In the genomic region with DNA sequence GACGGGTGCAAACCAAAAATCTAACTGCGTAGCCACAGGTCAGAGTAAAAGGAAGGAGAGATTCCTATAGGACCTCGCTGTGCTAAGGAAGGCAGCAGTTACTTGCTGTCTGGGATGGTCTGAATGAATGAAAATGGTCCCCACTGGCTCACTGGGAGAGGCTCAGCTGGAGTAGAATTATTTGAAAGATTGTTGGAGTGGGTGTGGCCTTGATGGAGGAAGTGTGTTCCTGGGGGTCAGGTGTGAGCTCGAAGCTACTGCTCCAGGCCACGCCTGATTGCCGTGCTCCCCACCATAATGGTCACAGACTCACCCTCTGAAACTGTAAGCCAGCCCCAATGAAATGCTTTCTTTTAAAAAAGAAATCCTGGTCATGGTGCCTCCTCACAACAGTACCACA, we compare ENCODE assay signal across 22 mouse cellular contexts. TPM values are rescaled to one million over a fixed set of nuclear protein-coding genes. Genes with fewer than 3 reads are reported as not detected.
A peak's percentile ranks its signal among the peaks of the same experiment; 100 is the strongest.
DNase-seq lines count a peak whose midpoint lies in the region; ATAC-seq and TF ChIP-seq lines count a peak whose summit lies in the region.
"Had no signal": no experiment of that assay in that cellular context is flagged by ENCODE, and none has a peak within 500 bp of the region (broad histone marks: within the 10 kb centered on the region; RNA-seq: fewer than 3 reads in every experiment).

No protein-coding gene starts in this region.

- H3K27me3 ChIP-seq in intestine, embryonic 15.5 days (replicated peaks) = no peaks in the 10 kb centered on the region
- no peaks in the 10 kb centered on the region for H3K27me3 ChIP-seq in intestine, postnatal 0 days (replicated peaks; ENCODE audit: control insufficient read depth, insufficient read depth, low read length)
- no peaks in the 10 kb centered on the region for H3K27me3 ChIP-seq in stomach, embryonic 15.5 days (replicated peaks)
- H3K27me3 ChIP-seq in heart, embryonic 11.5 days (ENCODE audit: control insufficient read depth, insufficient read depth, low read length) = no peaks in the 10 kb centered on the region
- H3K27me3 ChIP-seq in midbrain, embryonic 14.5 days (ENCODE audit: control insufficient read depth, insufficient read depth, low read length) = no peaks in the 10 kb centered on the region
- H3K27me3 ChIP-seq: embryonic facial prominence, embryonic 15.5 days; heart, embryonic 12.5 days; liver, embryonic 12.5 days had no signal

- 0 out of 2 replicates have a peak, but pooled peaks cover 4% of the 10 kb centered on the region for H3K36me3 ChIP-seq in intestine, embryonic 15.5 days
- 0 out of 2 replicates have a peak, but pooled peaks cover 7% of the 10 kb centered on the region for H3K36me3 ChIP-seq in intestine, postnatal 0 days (ENCODE audit: control insufficient read depth, insufficient read depth)
- peaks cover 12% of the 10 kb centered on the region; the same call in 1 of the 2 replicates for H3K36me3 ChIP-seq in stomach, embryonic 15.5 days
- H3K36me3 ChIP-seq in heart, embryonic 11.5 days (ENCODE audit: control insufficient read depth, insufficient read depth, low read length) = peaks cover 17% of the 10 kb centered on the region
- peaks cover 29% of the 10 kb centered on the region for H3K36me3 ChIP-seq in midbrain, embryonic 14.5 days (ENCODE audit: control insufficient read depth, insufficient read depth, low read length)

- DNase-seq in A20 (ENCODE audit: low read depth, low spot score) (peak; percentile 38), R1 (ENCODE audit: low read depth, low spot score) (peak; percentile 82)
- DNase-seq in midbrain, embryonic 14.5 days = no peak
- DNase-seq: adrenal gland, postnatal 14 days; cerebellum, adult 2 months; gastrocnemius, postnatal 10 days; heart, postnatal 10 days; kidney, adult 11 months; lung, adult 18-20 months; lung, postnatal 10 days; thymus, postnatal 25 days had no signal

- peaks cover 16% of the 10 kb centered on the region for H3K4me1 ChIP-seq in intestine, embryonic 15.5 days (replicated peaks)
- H3K4me1 ChIP-seq in intestine, postnatal 0 days (replicated peaks; ENCODE audit: control insufficient read depth, insufficient read depth, low read length) = no peaks in the 10 kb centered on the region; the same call in 1 of the 2 replicates
- peaks cover 30% of the 10 kb centered on the region for H3K4me1 ChIP-seq in stomach, embryonic 15.5 days
- H3K4me1 ChIP-seq in heart, embryonic 11.5 days (ENCODE audit: control insufficient read depth, insufficient read depth, low read length) = peaks cover 17% of the 10 kb centered on the region; the same call in 1 of the 2 replicates
- no peaks in the 10 kb centered on the region for H3K4me1 ChIP-seq in midbrain, embryonic 14.5 days (ENCODE audit: control insufficient read depth, insufficient read depth, low read length)

- H3K4me2 ChIP-seq in intestine, embryonic 15.5 days (replicated peaks) = no peak overlapping the region
- H3K4me2 ChIP-seq in intestine, postnatal 0 days (replicated peaks; ENCODE audit: low read depth) = no peak overlapping the region
- no peak overlapping the region for H3K4me2 ChIP-seq in stomach, embryonic 15.5 days
- H3K4me2 ChIP-seq in heart, embryonic 11.5 days = no peak overlapping the region
- H3K4me2 ChIP-seq in midbrain, embryonic 14.5 days (ENCODE audit: low read length) = no peak overlapping the region
- H3K4me2 ChIP-seq: embryonic facial prominence, embryonic 15.5 days; heart, embryonic 12.5 days; liver, embryonic 12.5 days had no signal

- H3K4me3 ChIP-seq in intestine, embryonic 15.5 days (replicated peaks) = no peak overlapping the region
- no peak overlapping the region for H3K4me3 ChIP-seq in intestine, postnatal 0 days (ENCODE audit: low read depth, low read length)
- H3K4me3 ChIP-seq in stomach, embryonic 15.5 days (replicated peaks) = no peak overlapping the region
- H3K4me3 ChIP-seq in heart, embryonic 11.5 days (ENCODE audit: low read depth, low read length) = no peak overlapping the region
- H3K4me3 ChIP-seq in midbrain, embryonic 14.5 days (replicated peaks; ENCODE audit: low read depth, low read length) = no peak overlapping the region
- H3K4me3 ChIP-seq: embryonic facial prominence, embryonic 15.5 days; heart, embryonic 12.5 days; hindbrain, embryonic 10.5 days; liver, embryonic 12.5 days; midbrain, embryonic 10.5 days had no signal

- no peak for TF ChIP-seq CTCF in intestine, postnatal 0 days (IDR thresholded peaks at IDR 0.05; ENCODE audit: low read depth)

- 69% methylated on average over 6 of the region's 6 CpGs for WGBS in intestine, embryonic 15.5 days
- WGBS in intestine, postnatal 0 days = 63% methylated on average over 6 of the region's 6 CpGs
- WGBS in stomach, embryonic 15.5 days = 63% methylated on average over 6 of the region's 6 CpGs
- 88% methylated on average over 6 of the region's 6 CpGs for WGBS in heart, embryonic 11.5 days (ENCODE audit: insufficient replicate concordance)
- 91% methylated on average over 6 of the region's 6 CpGs for WGBS in midbrain, embryonic 14.5 days

- H3K9ac ChIP-seq in intestine, embryonic 15.5 days = no peak overlapping the region
- no peak overlapping the region for H3K9ac ChIP-seq in intestine, postnatal 0 days (ENCODE audit: low read depth, low read length)
- H3K9ac ChIP-seq in stomach, embryonic 15.5 days = no peak overlapping the region
- H3K9ac ChIP-seq in heart, embryonic 11.5 days (ENCODE audit: low read depth, low read length) = no peak overlapping the region
- no peak overlapping the region for H3K9ac ChIP-seq in midbrain, embryonic 14.5 days (replicated peaks; ENCODE audit: low read length)
- H3K9ac ChIP-seq: embryonic facial prominence, embryonic 15.5 days; heart, embryonic 12.5 days; liver, embryonic 12.5 days had no signal

- no peak overlapping the region for H3K27ac ChIP-seq in intestine, embryonic 15.5 days
- no peak overlapping the region for H3K27ac ChIP-seq in intestine, postnatal 0 days (ENCODE audit: low read depth, low read length)
- H3K27ac ChIP-seq in stomach, embryonic 15.5 days = peak overlapping the region; percentile 55
- no peak overlapping the region for H3K27ac ChIP-seq in heart, embryonic 11.5 days (ENCODE audit: low read depth, low read length)
- no peak overlapping the region for H3K27ac ChIP-seq in midbrain, embryonic 14.5 days (replicated peaks; ENCODE audit: low read depth, low read length)
- H3K27ac ChIP-seq: embryonic facial prominence, embryonic 15.5 days; hindbrain, embryonic 10.5 days; liver, embryonic 12.5 days; midbrain, embryonic 10.5 days had no signal

- peak; percentile 32; the same call in 1 of the 2 replicates for ATAC-seq in intestine, embryonic 15.5 days
- ATAC-seq in intestine, postnatal 0 days = no peak
- peak; percentile 36; the same call in 1 of the 2 replicates for ATAC-seq in stomach, embryonic 15.5 days (ENCODE audit: insufficient read depth, low FRiP score, low read depth)
- no peak for ATAC-seq in heart, embryonic 11.5 days (replicated peaks; ENCODE audit: insufficient number of reproducible peaks, low FRiP score, low TSS enrichment)
- no peak for ATAC-seq in midbrain, embryonic 14.5 days (ENCODE audit: low FRiP score, low TSS enrichment)
- ATAC-seq: forebrain, embryonic 16.5 days; hindbrain, embryonic 16.5 days; liver, embryonic 12.5 days had no signal

- H3K9me3 ChIP-seq in intestine, embryonic 15.5 days = no peaks in the 10 kb centered on the region
- H3K9me3 ChIP-seq in intestine, postnatal 0 days (ENCODE audit: control insufficient read depth) = no peaks in the 10 kb centered on the region
- H3K9me3 ChIP-seq in stomach, embryonic 15.5 days = no peaks in the 10 kb centered on the region
- no peaks in the 10 kb centered on the region; the same call in 1 of the 2 replicates for H3K9me3 ChIP-seq in heart, embryonic 11.5 days (replicated peaks; ENCODE audit: control insufficient read depth, low read length)
- H3K9me3 ChIP-seq in midbrain, embryonic 14.5 days (ENCODE audit: control insufficient read depth, low read length) = no peaks in the 10 kb centered on the region
- H3K9me3 ChIP-seq: embryonic facial prominence, embryonic 15.5 days; heart, embryonic 12.5 days; hindbrain, embryonic 10.5 days; liver, embryonic 12.5 days; midbrain, embryonic 10.5 days had no signal

RNA-seq across cellular contexts. Expression of gene Twsg1, which starts 9.8 kb away (rescaled TPM):
- polyA plus RNA-seq in intestine, embryonic 15.5 days (2015; fragmentation: Nextera tagmentation; extraction: Ambion mirVana) = 74.6 and 82.4 TPM in 2 replicates
- 35.6 and 36.0 TPM in 2 replicates for polyA plus RNA-seq in intestine, postnatal 0 days (2015; fragmentation: Nextera tagmentation; extraction: Ambion mirVana)
- polyA plus RNA-seq in stomach, embryonic 15.5 days (2015; fragmentation: Nextera tagmentation; extraction: Ambion mirVana) = 118 and 119 TPM in 2 replicates
- 86.8 and 93.6 TPM in 2 replicates for polyA plus RNA-seq in heart, embryonic 11.5 days (2014; fragmentation: Nextera tagmentation; extraction: Ambion mirVana)
- polyA plus RNA-seq in midbrain, embryonic 14.5 days (2014; fragmentation: Nextera tagmentation; extraction: Ambion mirVana) = 53.1 and 71.4 TPM in 2 replicates

RNA-seq across cellular contexts. Expression of gene Ralbp1, which starts 55.7 kb away (rescaled TPM):
- 64.3 and 74.9 TPM in 2 replicates for polyA plus RNA-seq in intestine, embryonic 15.5 days (2015; fragmentation: Nextera tagmentation; extraction: Ambion mirVana)
- polyA plus RNA-seq in intestine, postnatal 0 days (2015; fragmentation: Nextera tagmentation; extraction: Ambion mirVana) = 57.4 and 66.2 TPM in 2 replicates
- polyA plus RNA-seq in stomach, embryonic 15.5 days (2015; fragmentation: Nextera tagmentation; extraction: Ambion mirVana) = 80.9 and 95.3 TPM in 2 replicates
- 46.9 and 47.5 TPM in 2 replicates for polyA plus RNA-seq in heart, embryonic 11.5 days (2014; fragmentation: Nextera tagmentation; extraction: Ambion mirVana)
- 38.5 and 54.0 TPM in 2 replicates for polyA plus RNA-seq in midbrain, embryonic 14.5 days (2014; fragmentation: Nextera tagmentation; extraction: Ambion mirVana)

Comparison
In these comparisons a context has a peak if more than half of its experiments do, and no peak if none do; other contexts are left out.
1. ATAC-seq: peak in intestine, embryonic 15.5 days (single experiment) and stomach, embryonic 15.5 days (single experiment); none in intestine, postnatal 0 days (single experiment), heart, embryonic 11.5 days (single experiment) and midbrain, embryonic 14.5 days (single experiment).